Mouse (Mus musculus) embryo, embryonic 10.5 days (tissue): ENCODE results near the gene Tspan9.

Source experiments
- DNase-seq: peaks from one replicate; pipeline ENCODE4 v3.0.0-alpha.2; 2015; ENCODE audit warnings: low spot score

The Tspan9 gene

GRCm38 (mm10) chr6:128035250-128035929 is 108.0 kb downstream of the Tspan9 start:
- peak; percentile 38 for DNase-seq

DNA sequence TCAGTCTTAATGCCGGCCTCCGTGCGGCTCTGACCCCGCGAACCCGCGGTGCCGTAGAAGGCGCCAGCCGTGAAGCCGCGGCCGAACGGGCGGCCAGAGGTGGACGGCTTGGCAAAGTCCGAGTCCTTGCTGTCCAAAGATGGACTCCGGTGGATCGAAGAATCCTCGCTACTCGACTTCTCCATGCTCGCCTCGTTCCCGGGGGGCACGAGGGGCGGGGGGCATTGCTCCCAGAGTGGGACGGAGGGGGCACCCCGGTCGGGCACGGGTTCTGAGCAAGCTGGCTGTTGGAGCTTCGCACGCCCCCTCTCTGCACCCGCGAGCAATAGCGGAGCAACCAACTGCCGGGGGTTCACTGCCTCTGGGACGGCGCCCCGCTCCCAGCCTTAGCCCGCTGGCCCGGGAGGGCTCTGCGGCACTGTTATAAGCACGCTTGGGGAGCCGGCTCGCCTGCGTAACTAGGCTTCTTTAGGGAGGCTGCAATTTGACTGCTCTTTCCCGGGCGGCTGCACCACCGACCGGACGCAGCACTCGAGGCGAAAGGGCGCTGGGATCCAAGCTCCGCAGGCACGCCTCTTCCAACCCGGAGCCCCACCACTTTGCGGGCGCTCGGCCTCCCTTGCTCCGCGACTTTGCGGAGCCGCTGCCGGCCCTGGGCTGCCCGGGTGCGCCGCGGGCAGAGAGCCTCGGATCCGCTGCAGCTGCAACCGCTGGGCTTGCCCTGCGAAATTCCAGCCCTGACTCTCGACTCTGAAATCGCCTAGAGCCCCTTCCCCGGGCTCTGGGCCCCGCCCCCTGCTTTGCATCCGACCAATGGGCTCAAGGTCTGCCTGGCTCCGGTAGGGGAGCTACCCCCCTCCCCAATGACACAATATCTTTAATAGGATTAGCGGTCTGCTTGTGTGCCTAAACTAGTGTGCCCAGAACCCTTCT is 108.8 kb downstream of the Tspan9 start:
- peak; percentile 95 for DNase-seq

DNA sequence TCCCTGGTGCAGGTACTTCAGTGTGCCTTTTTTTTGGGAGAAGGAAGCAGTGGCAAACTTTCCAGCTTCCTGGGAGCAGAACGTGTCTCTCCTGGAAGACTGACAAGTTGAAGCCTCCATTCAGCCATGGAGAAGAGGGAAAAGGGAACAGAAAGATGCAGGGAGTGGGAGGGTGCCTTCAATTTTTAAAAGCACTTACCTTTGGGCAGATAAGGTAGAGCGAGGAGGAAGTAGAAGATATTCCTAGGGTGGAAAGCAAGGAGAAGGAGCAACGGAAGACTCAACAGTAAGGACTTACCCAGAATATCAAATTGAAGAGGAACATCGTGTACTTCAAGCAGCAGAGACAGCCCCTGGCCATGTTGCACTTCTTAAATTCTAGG is 109.5 kb downstream of the Tspan9 start:
- DNase-seq, result no peak

- peak; percentile 33 for DNase-seq
Measured at GRCm38 (mm10) chr6:128033172-128033867, 110.1 kb downstream of the Tspan9 start.

DNA sequence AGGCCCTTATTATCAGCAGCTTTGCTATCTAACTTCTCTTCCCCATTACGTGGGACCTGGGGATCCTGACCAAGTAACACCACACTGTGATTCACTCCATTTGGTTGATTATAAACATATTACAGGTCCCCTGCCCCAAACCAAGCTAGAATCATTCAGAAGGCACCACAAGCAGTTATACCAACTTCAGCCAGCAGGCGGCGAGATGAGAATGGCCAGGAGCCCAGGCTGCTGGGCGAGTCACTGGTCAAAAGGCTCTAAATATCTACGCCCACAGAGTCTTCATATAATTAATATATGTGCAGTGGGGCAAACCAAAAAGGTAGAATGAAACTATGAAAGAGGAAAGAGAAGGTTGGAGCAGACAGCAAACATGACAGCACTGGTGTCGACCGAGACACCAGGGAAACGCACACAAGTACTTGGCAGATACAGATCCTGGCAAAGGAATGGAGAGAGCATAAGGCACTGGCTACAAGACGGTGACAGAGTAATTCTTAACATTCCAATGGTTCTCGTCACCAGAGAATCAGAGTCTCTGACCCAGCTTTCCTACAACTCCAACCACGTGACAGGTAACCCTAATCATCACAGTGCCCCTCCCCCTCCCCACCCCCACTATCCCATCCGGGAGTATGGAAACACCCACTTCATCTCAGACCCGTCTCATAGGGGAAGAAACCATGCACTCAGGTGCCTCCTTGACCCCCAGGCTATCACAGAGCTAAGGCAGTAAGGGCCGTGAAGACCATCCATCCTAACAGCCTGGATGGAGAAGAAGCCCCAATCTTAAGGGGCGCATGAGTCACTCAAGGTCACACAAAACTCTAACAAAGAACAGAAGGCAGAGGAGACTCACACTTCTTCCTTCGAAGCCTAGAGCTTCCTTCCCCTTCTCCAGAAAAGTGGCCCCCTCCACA is 110.9 kb downstream of the Tspan9 start:
- peak; percentile 93 for DNase-seq

DNA sequence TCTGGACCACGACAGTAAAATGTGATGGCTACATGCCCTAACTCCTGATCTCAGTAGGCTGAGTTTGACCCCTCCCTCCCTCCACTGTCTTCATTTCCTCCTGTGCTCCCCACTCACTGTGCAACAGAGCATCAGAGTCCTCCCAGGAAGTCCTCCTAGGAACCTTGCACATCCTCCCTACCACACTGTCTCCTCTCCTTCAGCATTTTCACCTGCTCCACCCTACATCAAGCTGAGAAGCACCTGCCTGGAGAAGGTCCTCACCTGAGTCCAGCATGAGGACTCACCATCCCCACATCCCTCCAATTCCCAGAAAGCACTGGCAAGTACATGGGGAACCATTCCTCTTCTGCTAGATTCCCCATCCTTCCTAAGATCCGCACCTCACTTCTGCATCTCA is 111.8 kb downstream of the Tspan9 start:
- DNase-seq, result no peak

- no peak for DNase-seq
Measured at GRCm38 (mm10) chr6:128031096-128031495, 112.3 kb downstream of the Tspan9 start.

- DNase-seq, result no peak
Measured at GRCm38 (mm10) chr6:128030475-128030874, 112.9 kb downstream of the Tspan9 start.

GRCm38 (mm10) chr6:128029517-128030348 is 113.7 kb downstream of the Tspan9 start:
- DNase-seq, result no peak

DNA sequence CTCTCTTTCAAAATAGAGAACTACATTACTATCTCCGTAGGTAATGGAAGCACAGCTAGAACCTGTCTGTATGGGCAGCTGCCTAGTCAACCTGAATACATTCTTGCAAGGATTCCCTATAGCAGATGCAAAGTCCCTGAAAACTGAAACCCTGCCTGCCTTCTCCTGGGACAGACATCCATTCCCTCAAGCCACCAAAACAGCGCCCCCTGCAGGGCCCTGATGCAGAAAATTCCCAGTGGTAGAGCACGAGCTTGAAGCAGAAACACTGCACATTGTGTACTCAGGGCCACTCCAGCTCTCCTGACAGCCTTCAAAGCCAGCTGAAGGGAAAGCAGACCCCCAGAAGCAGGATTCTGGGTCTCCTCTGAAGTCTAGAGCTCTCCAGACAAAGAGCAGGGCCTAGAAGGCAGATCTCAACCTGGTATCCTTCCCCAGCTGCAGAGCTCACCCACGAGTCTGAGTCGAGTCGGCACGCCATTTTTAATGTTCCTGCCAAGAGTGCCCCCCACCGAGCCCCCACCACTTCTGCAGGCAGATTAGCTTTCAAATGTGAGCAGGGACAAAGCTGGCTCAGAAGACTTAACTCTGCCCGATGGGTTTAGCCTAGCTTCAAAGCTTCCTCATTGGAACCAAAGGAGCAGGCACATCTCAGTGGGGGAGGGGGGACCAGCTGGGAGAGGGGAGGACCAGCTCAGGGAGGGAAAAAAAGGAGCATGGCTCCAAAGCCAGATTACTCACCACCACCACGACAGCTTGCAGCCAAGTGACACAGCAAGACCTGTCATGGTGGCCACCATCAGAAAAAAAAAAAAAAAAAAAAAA is 115.1 kb downstream of the Tspan9 start:
- peak; percentile 71 for DNase-seq

- no peak for DNase-seq
Measured at GRCm38 (mm10) chr6:128025997-128026396, 117.4 kb downstream of the Tspan9 start.

DNA sequence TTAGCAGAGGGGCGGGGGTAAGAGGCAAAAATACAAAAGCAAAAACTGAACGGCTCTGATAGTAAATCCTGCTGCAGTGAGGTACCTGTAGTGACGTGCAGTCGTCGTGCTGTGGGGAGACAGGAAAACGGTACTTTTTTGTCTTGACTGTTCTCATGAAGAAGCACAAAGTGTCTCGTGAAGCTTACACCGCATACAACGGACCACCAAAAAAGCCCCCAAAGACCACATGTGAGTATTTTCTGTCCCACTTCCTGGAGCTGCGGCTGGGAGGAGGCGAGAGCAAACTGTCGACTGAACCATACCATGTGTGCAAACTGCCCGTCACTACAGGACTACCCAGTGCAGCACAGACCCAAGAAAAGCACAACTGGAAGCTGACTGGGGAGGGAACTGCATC is 117.8 kb downstream of the Tspan9 start:
- DNase-seq, result no peak

- DNase-seq, result peak; percentile 89
Measured at GRCm38 (mm10) chr6:128022207-128022606, 121.2 kb downstream of the Tspan9 start.

GRCm38 (mm10) chr6:128021931-128022202 is 121.5 kb downstream of the Tspan9 start:
- DNase-seq, result no peak

GRCm38 (mm10) chr6:128021106-128021930 is 122.1 kb downstream of the Tspan9 start:
- DNase-seq, result peak; percentile 29

DNA sequence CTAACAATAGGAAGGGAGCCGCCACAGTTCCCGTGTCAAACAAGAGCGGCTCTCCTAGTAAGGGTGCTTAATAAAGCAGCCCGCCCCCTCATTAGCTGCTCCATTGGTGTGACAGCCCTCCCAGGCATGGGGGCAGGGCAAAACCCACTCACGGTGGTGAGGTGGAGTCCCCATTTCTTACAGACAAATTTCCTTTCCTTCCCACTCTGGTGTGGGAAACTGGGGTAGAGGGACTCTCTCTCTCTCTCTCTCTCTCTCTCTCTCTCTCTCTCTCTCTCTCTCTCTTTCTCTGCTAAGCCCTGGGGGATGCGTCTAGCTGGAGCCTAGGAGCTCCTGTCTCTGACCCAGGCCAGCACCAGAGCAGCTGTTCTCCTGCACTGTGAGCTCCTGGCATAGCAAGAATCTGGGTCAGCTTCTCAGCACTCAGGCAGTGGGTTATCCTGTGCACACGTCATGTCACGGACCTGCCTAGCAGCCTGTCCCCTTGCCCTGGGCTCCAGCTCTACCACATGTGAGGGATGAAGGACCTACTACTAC is 122.8 kb downstream of the Tspan9 start:
- peak; percentile 32 for DNase-seq

- peak; percentile 28 for DNase-seq
Measured at GRCm38 (mm10) chr6:128020053-128020452, 123.3 kb downstream of the Tspan9 start.

DNA sequence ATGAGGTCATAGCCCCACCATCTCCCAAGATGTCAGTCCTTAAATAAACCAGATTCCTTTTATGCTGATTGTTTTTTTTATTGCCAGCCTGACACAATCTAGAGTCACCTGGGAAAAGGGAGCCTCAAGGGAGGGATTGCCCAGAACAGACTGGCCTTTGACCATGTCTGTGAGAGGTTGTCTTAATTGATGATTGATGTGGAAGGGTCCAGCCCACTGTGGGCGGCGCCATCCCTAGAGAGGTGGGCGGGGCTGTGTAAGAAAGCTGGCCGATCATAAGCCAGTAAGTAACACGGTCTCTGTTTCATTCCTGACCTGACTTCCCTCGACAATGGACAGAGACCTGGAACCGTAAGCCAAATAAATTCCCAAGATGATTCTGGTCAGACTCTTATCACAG is 124.3 kb downstream of the Tspan9 start:
- DNase-seq, result peak; percentile 49

DNA sequence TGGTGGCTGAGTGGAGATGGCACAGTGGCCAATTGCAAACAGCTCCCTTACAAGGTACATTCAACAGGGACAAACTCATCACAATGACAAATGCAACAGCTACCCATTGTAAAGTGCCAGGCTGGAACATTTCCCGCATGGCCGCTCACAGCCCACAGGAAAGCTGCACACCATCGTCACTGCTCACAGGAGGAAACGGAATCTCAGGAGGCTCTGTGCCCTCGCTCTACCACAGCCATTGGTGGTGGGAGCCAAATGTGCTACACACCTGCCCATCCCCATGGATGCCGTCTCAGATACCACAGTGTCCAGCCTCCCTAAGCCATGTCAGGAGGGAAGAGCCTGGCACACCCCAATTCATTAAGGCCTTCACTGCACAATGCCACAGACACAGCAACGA is 128.1 kb downstream of the Tspan9 start:
- no peak for DNase-seq
